ENCODE assay signal across 15 mouse cellular contexts in the genomic region with DNA sequence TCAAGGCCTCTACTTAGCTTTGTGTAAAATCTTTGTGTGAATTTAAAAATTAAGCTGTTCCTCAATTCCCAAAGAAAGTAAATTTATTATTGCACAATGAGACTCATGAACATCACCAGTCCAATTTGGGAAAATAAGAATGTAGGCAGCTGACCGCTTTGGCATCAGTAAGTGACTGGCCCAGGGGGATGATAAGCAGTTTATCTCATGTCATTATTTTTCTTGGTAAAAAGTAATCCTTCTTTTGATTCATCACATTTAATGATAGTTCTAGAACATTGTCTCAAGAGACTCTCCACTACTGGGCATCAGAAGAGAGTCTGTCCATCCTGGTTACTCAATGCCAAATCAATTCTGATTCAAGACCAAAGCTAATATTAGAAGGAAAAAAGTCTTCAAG.
DNase-seq lines count a peak whose midpoint lies in the region.
"Had no signal": no experiment of that assay in that cellular context is flagged by ENCODE, and none has a peak within 500 bp of the region (broad histone marks: within the 10 kb centered on the region; RNA-seq: fewer than 3 reads in every experiment).

No protein-coding gene starts in this region.

- DNase-seq in gastrocnemius, adult 18-20 months (ENCODE audit: low spot score): peak; percentile 27
- DNase-seq in gastrocnemius, adult 8-10 months (ENCODE audit: low spot score in 2 of 2): no peak
- DNase-seq in heart, adult 11 months: peak; percentile 93
- DNase-seq in heart, postnatal 36 days: no peak
- peak; percentile 45 for DNase-seq in heart, adult 8-10 months (ENCODE audit: low spot score)
- no peak for DNase-seq in heart, postnatal 10 days
- DNase-seq in skeletal muscle tissue, adult 2 months (ENCODE audit: low read depth, low spot score): peak; percentile 58
- DNase-seq: adrenal gland, postnatal 25 days; cerebellum, adult 18-20 months; cerebellum, adult 9-10 months; cerebellum, postnatal 14 days; gastrocnemius, postnatal 14 days; heart, postnatal 4 days; kidney, adult 18-20 months; kidney, adult 9 months had no signal

- intact Hi-C loops in heart, postnatal 36 days (cut with DNase I): no loop called here
- intact Hi-C loops in heart, postnatal 10 days (cut with DNase I): no loop called here

Comparison
In these comparisons a context has a peak if more than half of its experiments do, and no peak if none do; other contexts are left out.
1. DNase-seq: peak in gastrocnemius, adult 18-20 months (single experiment), heart, adult 11 months (single experiment), heart, adult 8-10 months (single experiment) and skeletal muscle tissue, adult 2 months (single experiment); none in gastrocnemius, adult 8-10 months (0 of 2), heart, postnatal 36 days (0 of 2) and heart, postnatal 10 days (0 of 2).